Mouse (Mus musculus) lung, postnatal 36 days (tissue): Measurements from ENCODE around the gene Oxt.

Experiments
- DNase-seq: peaks from one replicate; pipeline ENCODE4 v3.0.0; 2022; ENCODE audit warnings: mixed read lengths

Gene Oxt

DNA sequence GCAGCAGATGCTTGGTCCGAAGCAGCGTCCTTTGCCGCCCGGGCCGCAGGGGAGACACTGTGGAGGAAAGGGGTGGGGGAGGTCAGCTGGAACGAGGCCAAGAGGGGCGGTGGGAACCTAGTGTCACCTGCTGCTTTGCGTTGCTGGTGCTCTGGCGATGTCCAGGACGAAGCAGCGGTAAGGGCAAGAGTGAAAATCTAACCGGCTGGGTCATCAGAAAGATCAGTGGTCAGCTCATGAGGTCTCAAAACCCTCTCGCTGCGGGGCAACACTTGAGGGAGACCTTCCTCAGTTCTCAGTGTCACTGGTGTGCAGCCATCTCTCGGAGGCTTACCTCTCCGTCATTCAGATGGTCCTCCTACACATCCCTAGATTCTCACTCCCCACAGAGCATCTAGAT lies 5.2 kb downstream of the Oxt start:
- DNase-seq, result no peak

DNA sequence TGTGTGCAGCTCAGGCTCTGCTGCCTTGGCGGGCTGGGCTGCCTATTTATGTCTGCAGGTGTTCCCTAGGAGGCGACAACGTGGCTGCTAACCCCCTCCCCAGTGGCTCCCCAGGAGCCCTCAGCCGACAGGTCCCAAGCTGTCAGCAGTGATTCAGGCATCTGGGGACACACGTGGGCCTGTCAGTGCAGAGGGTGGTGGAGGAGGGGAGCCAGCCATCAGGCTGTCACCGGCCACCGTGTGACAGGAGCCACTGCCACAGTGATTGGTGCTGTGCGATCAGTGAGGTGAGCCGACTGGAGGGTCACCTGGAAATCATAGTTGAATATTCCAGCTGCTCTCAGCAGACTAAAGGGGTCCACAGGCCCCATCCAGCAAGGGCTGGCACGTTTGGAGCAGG lies 6.6 kb downstream of the Oxt start, which contains the start of gene Avp:
Gene Avp (minus strand): TSS at position 3 of the 400 bp plus-strand sequence.
- DNase-seq, result no peak

DNA sequence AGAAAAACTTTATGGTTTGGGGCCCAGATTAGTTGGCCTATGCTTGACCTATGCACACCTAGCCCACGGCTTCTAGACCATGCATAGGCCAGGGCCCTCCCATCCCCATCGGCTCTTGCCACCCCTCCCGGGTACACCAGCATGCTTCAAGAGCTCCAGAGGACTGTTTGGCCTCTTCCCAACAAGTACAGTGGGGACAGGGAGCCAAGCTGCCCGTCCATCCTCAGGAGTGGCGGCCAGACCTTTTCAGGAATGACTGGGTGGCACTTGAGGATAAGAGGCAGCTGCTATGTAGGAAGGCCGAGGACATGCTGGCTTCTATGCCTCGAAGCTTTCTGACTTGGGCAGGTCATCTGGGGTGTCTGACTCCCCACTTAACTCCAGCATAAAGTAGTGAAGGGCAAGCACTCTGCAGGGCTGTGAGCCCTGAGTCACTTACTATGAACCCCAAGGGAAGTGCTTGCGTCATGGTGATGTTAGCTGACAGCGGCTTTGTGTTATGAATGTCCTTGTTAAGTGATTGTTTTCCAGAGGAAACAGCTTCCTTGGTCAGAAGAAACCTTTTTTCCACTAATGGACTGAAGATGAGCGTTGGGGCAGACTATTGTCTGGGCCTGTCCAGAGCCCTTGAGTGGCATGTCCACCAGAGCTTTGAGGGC lies 8.1 kb downstream of the Oxt start:
- DNase-seq, result peak; percentile 56

DNA sequence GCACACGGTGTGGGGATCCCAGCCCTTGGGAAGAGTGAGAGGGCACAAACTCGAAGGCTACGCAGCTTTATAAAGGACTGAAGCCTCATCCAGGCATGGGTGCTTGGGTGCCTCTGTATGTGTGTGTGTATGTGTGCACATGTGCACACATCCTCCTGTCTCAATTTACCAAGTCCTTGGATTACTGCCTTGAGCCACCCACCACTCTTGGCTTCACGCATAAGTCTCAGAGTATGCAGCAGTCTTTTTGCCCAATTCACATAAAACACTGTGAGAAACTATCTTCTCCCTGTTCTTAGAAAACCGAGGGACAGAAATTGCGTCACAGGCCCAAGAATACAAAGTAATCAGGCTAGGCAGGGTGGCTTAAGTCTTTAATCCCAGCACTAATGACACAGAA lies 10.0 kb downstream of the Oxt start:
- no peak for DNase-seq

DNA sequence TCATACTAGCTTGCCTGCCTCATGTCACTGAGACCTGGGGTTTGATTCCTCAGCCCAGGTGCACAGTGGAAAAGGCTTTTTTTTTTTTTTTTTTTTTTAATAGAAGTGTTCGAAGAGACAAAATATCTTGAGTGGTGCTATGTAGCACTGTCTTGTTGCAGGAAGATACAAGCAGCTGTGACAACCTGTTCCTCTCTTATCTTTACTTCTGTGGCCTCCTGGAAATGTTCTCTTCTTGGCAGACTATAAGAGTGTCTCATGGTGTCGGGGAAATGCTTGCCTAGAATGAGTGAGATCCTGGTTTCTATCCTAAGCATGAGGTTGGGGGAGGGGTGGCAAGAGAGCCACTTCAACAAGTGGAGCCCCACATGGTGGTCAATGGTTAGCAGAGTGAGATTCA lies 12.4 kb downstream of the Oxt start:
- DNase-seq, result no peak

GRCm38 (mm10) chr2:130589157-130589556 lies 13.2 kb downstream of the Oxt start:
- no peak for DNase-seq

DNA sequence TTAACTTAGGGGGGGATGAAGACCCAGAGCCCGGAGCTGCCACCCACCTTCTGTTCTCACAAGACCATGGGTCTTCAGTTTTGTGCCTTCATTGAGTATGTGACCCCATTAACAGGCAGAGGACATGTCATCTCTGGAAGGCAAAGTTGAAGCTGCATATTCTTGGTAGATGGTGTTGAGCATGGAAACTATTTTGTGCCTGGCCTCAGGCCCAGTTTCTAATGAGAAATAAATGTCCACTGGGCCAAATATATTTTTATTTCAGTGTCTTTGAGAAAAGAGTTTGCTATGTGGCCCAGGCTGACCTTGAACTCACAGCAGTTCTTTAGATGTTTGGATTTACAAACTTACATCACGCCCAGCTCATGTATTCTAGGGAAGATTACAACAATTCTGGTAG lies 13.8 kb downstream of the Oxt start:
- no peak for DNase-seq

- no peak for DNase-seq
Measured at GRCm38 (mm10) chr2:130591016-130591415, 15.0 kb downstream of the Oxt start.

DNA sequence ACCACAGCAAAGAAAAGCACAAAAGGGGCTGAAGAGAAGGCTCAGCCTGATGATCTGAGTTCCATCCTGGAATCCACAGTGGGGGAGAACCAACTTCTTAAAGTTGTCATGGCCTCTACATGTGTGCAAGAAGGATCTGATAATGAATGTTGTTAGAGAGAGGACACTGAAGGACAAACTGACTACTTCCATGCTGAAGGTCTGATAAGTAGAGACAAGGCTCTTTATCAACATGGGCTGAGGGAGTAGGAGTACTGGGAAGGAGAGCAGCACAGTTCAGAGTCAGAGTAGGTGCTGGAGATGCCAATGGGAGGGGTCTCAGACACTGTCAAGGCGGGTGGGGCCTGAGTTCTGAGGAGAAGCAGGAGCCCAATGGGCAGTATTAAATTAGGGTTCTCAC lies 19.6 kb downstream of the Oxt start:
- no peak for DNase-seq

DNA sequence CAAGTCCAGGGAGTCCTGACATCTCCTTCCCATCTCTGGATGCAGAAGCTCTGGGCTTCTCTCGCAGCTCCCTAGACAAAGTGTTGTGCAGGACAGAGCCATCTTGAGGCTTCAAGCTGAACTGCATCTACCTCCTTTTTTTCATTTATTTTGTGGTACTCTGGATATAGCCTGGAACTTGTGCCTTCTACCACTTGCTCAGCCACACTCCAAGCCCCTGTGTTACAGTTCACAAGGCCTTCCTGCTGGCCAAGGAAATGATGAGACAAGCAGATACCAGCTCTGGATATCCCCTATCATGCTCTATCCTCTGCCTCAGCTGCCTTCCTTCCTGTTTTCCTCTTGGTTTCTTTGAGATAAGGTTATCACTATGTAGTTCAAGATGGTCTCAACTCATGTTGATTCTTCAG lies 21.6 kb downstream of the Oxt start:
- DNase-seq, result peak; percentile 52

DNA sequence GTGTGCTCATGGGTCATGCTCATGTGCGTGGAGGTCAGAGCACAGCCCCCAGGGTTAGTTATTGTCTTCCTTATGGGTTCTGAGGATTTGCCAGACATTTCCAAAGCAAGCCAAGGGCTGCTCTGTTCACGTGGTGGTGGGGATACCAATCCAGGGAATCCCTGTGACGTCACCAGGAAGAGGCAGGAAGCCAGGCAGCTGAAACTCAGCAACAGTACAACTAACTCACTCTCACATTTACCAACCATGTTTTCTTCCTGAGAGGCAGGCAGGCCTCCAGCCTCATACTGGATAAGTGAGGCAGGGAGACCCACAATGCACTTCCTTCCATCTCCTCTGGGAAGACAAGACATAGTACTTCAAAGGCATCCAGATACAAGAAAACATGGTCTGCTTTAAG lies 22.4 kb downstream of the Oxt start:
- DNase-seq, result no peak

- peak; percentile 32 for DNase-seq
Measured at GRCm38 (mm10) chr2:130602195-130602594, 26.2 kb downstream of the Oxt start.

DNA sequence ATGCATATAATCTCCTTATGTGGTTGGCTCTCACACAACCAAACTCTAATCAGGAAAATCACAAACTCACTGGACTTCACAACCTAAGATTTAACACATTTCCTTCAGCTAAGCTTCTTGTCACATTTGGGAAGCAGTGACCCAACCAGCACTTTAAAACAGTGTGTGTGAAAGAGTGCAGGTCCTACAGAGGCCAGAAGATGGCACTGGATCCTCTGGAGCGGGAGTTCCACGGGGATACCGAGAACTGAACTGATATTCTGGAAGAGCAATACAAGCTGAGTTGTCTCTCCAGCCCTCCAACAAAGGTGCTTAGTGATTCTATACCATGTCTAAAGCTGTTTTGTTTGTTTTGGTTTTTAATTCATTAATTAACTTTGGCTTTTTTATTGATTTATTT lies 37.1 kb downstream of the Oxt start:
- peak; percentile 45 for DNase-seq

- DNase-seq, result no peak
Measured at GRCm38 (mm10) chr2:130618972-130619371, 43.0 kb downstream of the Oxt start.
